Mouse (Mus musculus): ENCODE measurements around the gene Zbtb39.

GRCm38 (mm10) chr10:127705783-127706182 is 33.6 kb upstream of the Zbtb39 start:
- TF ChIP-seq HCFC1 (IDR thresholded peaks at IDR 0.05; ENCODE audit: borderline replicate concordance, insufficient read depth, low read length): no peak
- TF ChIP-seq ZC3H11A (IDR thresholded peaks at IDR 0.05; ENCODE audit: borderline replicate concordance, low read depth, low read length): no peak
- no peak for TF ChIP-seq CHD2 (IDR thresholded peaks at IDR 0.05; ENCODE audit: low read depth, low read length)

All from ES-E14 (cell line).